Mouse (Mus musculus) liver, adult 2 months (tissue): Measurements from ENCODE around the gene Xpo4. TPM values are rescaled to one million over a fixed set of nuclear protein-coding genes. Genes with fewer than 3 reads are reported as not detected.

Source experiments
- DNase-seq: peaks from one replicate; pipeline ENCODE4 v3.0.0-alpha.2; 2011; ENCODE audit warnings: low read depth, low spot score; ENCODE audit errors: extremely low read depth
- H3K27ac ChIP-seq: fragments of 200-500 bp; replicated peaks from 2 replicates; pipeline ENCODE4 v1.5.1; 2012; ENCODE audit warnings: low read depth, mild to moderate bottlenecking, control low read depth, inconsistent platforms, low read length; ENCODE audit not compliant: insufficient read depth
- H3K27me3 ChIP-seq: fragments of 200-500 bp; 2 replicates; pipeline ENCODE4 v1.6.1; 2012; ENCODE audit warnings: mild to moderate bottlenecking, moderate library complexity, low read length, inconsistent platforms; ENCODE audit not compliant: control insufficient read depth, insufficient read depth
- H3K36me3 ChIP-seq: fragments of 200-500 bp; 2 replicates; pipeline ENCODE4 v1.6.1; 2012; ENCODE audit warnings: low read length, inconsistent platforms; ENCODE audit not compliant: control insufficient read depth, insufficient read depth
- H3K4me1 ChIP-seq: fragments of 200-500 bp; 2 replicates; pipeline ENCODE4 v1.6.1; 2011; ENCODE audit warnings: low read length; ENCODE audit not compliant: control insufficient read depth, insufficient read depth
- H3K4me3 ChIP-seq: fragments of 200-500 bp; 2 replicates; pipeline ENCODE4 v1.5.1; 2011; ENCODE audit warnings: low read depth, mild to moderate bottlenecking, control low read depth, low read length, moderate library complexity; ENCODE audit not compliant: insufficient read depth
- H3K79me2 ChIP-seq: fragments of 200-500 bp; 2 replicates; pipeline ENCODE4 v1.6.1; 2012; ENCODE audit warnings: inconsistent platforms, mild to moderate bottlenecking, low read length, moderate library complexity; ENCODE audit not compliant: control insufficient read depth, insufficient read depth
- H3K9ac ChIP-seq: fragments of 200-500 bp; 2 replicates; pipeline ENCODE4 v1.6.1; 2012; ENCODE audit warnings: low read depth, mild to moderate bottlenecking, control low read depth, inconsistent platforms, low read length
- CTCF ChIP-seq: fragments of 200-500 bp; IDR thresholded peaks from 2 replicates; pipeline ENCODE4 v1.5.1; 2011; ENCODE audit warnings: low read depth, low read length, control low read depth
- POLR2A ChIP-seq: fragments of 200-500 bp; IDR thresholded peaks from 2 replicates; pipeline ENCODE4 v1.6.1; 2011; ENCODE audit warnings: low read length, control low read depth; ENCODE audit not compliant: insufficient read depth; ENCODE audit errors: extremely low read depth
- WGBS: fragments of 180-500 bp; shearing (Covaris S2); methylation state at CpG from one replicate; pipeline ENCODE4 v1.1.7; 2018; 5-methylcytosine and 5-hydroxymethylcytosine counted together
- polyA plus RNA-seq: library from polyadenylated mRNA; depleted of rRNA; stranded (reverse); fragments of >200 nt; gene quantifications from 2 replicates; pipeline ENCODE4 v1.2.3, GENCODE M21; 2012; rRNA removed
- total RNA-seq: library from RNA; depleted of rRNA; stranded (reverse); fragments of >200 nt; gene quantifications from 2 replicates; pipeline ENCODE4 v1.2.3, GENCODE M21; 2014; rRNA removed

Xpo4 gene
- total and polyA plus RNA-seq, 2 experiments: 1.6 to 8.1 TPM

DNA sequence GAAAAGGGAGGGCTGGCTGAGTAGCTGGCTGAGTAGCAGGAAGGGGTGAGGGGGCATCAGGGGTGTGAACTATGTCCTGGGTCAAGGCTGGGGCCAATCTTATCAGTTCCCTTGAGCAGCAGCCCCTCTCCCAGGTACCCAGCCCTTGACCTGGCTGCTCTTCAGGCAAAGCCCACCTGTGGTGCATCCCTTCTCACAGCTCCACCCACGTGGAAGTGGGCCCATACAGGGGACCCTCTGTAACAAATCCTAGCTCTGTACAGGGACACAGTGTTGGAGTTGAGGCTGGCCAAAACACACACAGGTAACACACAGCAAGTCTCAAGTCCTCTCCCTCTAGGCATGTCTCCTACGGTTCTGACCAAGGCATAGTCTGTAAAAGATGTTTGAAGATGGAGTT, 137.6 kb downstream of the Xpo4 start:
- no peak for DNase-seq
- Histone ChIP-seq H3K4me3 (no peak overlapping the region), H3K79me2 (no peaks in the 10 kb centered on the region), H3K27me3 (peaks cover 9% of the 10 kb centered on the region), H3K27ac (no peak overlapping the region), H3K36me3 (no peaks in the 10 kb centered on the region), H3K9ac (no peak overlapping the region), H3K4me1 (peaks cover 7% of the 10 kb centered on the region)
- 50% methylated on average over 2 of the region's 2 CpGs for WGBS
- TF ChIP-seq CTCF (no peak), POLR2A (no peak)

Other genes starting within 250 kb of the Xpo4 start
- gene Ift88, start 241.4 kb downstream of the Xpo4 start, total RNA-seq: 4.8 and 6.0 TPM in 2 replicates
- gene Ift88, start 241.4 kb downstream of the Xpo4 start, polyA plus RNA-seq: 2.1 and 2.5 TPM in 2 replicates
- gene Il17d, start 140.7 kb downstream of the Xpo4 start, total RNA-seq: not detected in 2 replicates
- 0.17 TPM in 2 replicates for gene Il17d, start 140.7 kb downstream of the Xpo4 start, polyA plus RNA-seq
- gene Eef1akmt1, start 93.8 kb downstream of the Xpo4 start, total RNA-seq: 11.6 and 11.7 TPM in 2 replicates
- gene Eef1akmt1, start 93.8 kb downstream of the Xpo4 start, polyA plus RNA-seq: 5.6 and 6.2 TPM in 2 replicates
- gene Gm49361, start 80.7 kb upstream of the Xpo4 start, total RNA-seq: not detected in 2 replicates
- 0.07 TPM in 1 of 2 replicates, not detected in the other for gene Gm49361, start 80.7 kb upstream of the Xpo4 start, polyA plus RNA-seq
- gene Lats2, start 93.0 kb upstream of the Xpo4 start, total RNA-seq: 8.6 and 9.7 TPM in 2 replicates
- 7.6 and 8.8 TPM in 2 replicates for gene Lats2, start 93.0 kb upstream of the Xpo4 start, polyA plus RNA-seq
- gene Sap18, start 132.8 kb upstream of the Xpo4 start, total RNA-seq: 15.2 and 18.8 TPM in 2 replicates
- gene Sap18, start 132.8 kb upstream of the Xpo4 start, polyA plus RNA-seq: 3.5 and 7.2 TPM in 2 replicates
- 0.13 and 0.18 TPM in 2 replicates for gene Ska3, start 160.8 kb upstream of the Xpo4 start, total RNA-seq
- not detected in 2 replicates for gene Ska3, start 160.8 kb upstream of the Xpo4 start, polyA plus RNA-seq
- gene Mrpl57, start 160.8 kb upstream of the Xpo4 start, total RNA-seq: 21.4 and 44.6 TPM in 2 replicates
- gene Mrpl57, start 160.8 kb upstream of the Xpo4 start, polyA plus RNA-seq: 41.4 and 47.5 TPM in 2 replicates
- gene Zdhhc20, start 224.8 kb upstream of the Xpo4 start, total RNA-seq: 9.1 and 9.5 TPM in 2 replicates
- 1.5 and 2.3 TPM in 2 replicates for gene Zdhhc20, start 224.8 kb upstream of the Xpo4 start, polyA plus RNA-seq